Comparison of ENCODE assay signal across 8 mouse cellular contexts in genomic region chr5:76589311-76589710, GRCm38 (mm10). TPM values are rescaled to one million over a fixed set of nuclear protein-coding genes. Genes with fewer than 3 reads are reported as not detected.
DNase-seq lines count a peak whose midpoint lies in the region; ATAC-seq and TF ChIP-seq lines count a peak whose summit lies in the region.

No protein-coding gene starts in this region.

- H3K4me3 ChIP-seq in thymus, adult 2 months (ENCODE audit: control insufficient read depth, insufficient read depth, low read length) = peak overlapping the region; percentile 82
- peak overlapping the region; percentile 95 for H3K4me3 ChIP-seq in forebrain, embryonic 16.5 days (replicated peaks; ENCODE audit: low read length)
- peak overlapping the region; percentile 95 for H3K4me3 ChIP-seq in limb, embryonic 15.5 days
- H3K4me3 ChIP-seq in stomach, embryonic 15.5 days (replicated peaks) = peak overlapping the region; percentile 66

- H3K4me2 ChIP-seq in forebrain, embryonic 16.5 days (ENCODE audit: low read length) = peak overlapping the region; percentile 78
- peak overlapping the region; percentile 67 for H3K4me2 ChIP-seq in limb, embryonic 15.5 days
- peak overlapping the region; percentile 75 for H3K4me2 ChIP-seq in stomach, embryonic 15.5 days

- TF ChIP-seq CTCF in thymus, adult 2 months (IDR thresholded peaks at IDR 0.05; ENCODE audit: borderline replicate concordance, control insufficient read depth, extremely low read depth, insufficient read depth, low read length, poor library complexity) = no peak

- peaks cover 2% of the 10 kb centered on the region; the same call in 1 of the 2 replicates for H3K4me1 ChIP-seq in thymus, adult 2 months (replicated peaks; ENCODE audit: control insufficient read depth, insufficient read depth, low read length)
- peaks cover 5% of the 10 kb centered on the region for H3K4me1 ChIP-seq in forebrain, embryonic 16.5 days (replicated peaks; ENCODE audit: control insufficient read depth, insufficient read depth, low read length)
- peaks cover 2% of the 10 kb centered on the region; the same call in 1 of the 2 replicates for H3K4me1 ChIP-seq in limb, embryonic 15.5 days
- H3K4me1 ChIP-seq in stomach, embryonic 15.5 days = no peaks in the 10 kb centered on the region

- no peaks in the 10 kb centered on the region for H3K9me3 ChIP-seq in forebrain, embryonic 16.5 days (ENCODE audit: control insufficient read depth, low read length)
- no peaks in the 10 kb centered on the region for H3K9me3 ChIP-seq in limb, embryonic 15.5 days
- H3K9me3 ChIP-seq in stomach, embryonic 15.5 days = no peaks in the 10 kb centered on the region

- H3K27ac ChIP-seq in thymus, adult 2 months (ENCODE audit: control insufficient read depth, insufficient read depth, low read length) = no peak overlapping the region
- no peak overlapping the region for H3K27ac ChIP-seq in forebrain, embryonic 16.5 days (ENCODE audit: low read length)
- H3K27ac ChIP-seq in limb, embryonic 15.5 days = peak overlapping the region; percentile 90; the same call in 1 of the 2 replicates
- peak overlapping the region; percentile 84 for H3K27ac ChIP-seq in stomach, embryonic 15.5 days

- peak overlapping the region; percentile 89 for H3K9ac ChIP-seq in forebrain, embryonic 16.5 days (replicated peaks; ENCODE audit: low read depth, low read length)
- H3K9ac ChIP-seq in limb, embryonic 15.5 days = peak overlapping the region; percentile 69
- peak overlapping the region; percentile 55 for H3K9ac ChIP-seq in stomach, embryonic 15.5 days

- no peak for DNase-seq in thymus, adult 2 months
- DNase-seq in thymus, postnatal 0 days (ENCODE audit: low spot score) = no peak
- no peak for DNase-seq in urinary bladder, postnatal 10 days (ENCODE audit: low spot score)
- DNase-seq in layer of hippocampus, adult 18-20 months (ENCODE audit: low spot score in 2 of 2) = no peak
- DNase-seq in layer of hippocampus, postnatal 14 days (ENCODE audit: low spot score in 2 of 2) = no peak

- peaks cover 19% of the 10 kb centered on the region; the same call in 1 of the 2 replicates for H3K36me3 ChIP-seq in thymus, adult 2 months (ENCODE audit: control insufficient read depth, insufficient read depth, low read length)
- H3K36me3 ChIP-seq in forebrain, embryonic 16.5 days (ENCODE audit: control insufficient read depth, insufficient read depth) = peaks cover 4% of the 10 kb centered on the region; the same call in 1 of the 2 replicates
- peaks cover 23% of the 10 kb centered on the region for H3K36me3 ChIP-seq in limb, embryonic 15.5 days
- H3K36me3 ChIP-seq in stomach, embryonic 15.5 days = peaks cover 10% of the 10 kb centered on the region; the same call in 1 of the 2 replicates

- no peak for ATAC-seq in forebrain, embryonic 16.5 days
- no peak for ATAC-seq in limb, embryonic 15.5 days (ENCODE audit: insufficient number of reproducible peaks, low FRiP score, low TSS enrichment, low read depth)
- ATAC-seq in stomach, embryonic 15.5 days (ENCODE audit: insufficient read depth, low FRiP score, low read depth) = no peak

- no peak for TF ChIP-seq POLR2A in thymus, adult 2 months (IDR thresholded peaks at IDR 0.05; ENCODE audit: control insufficient read depth, extremely low read depth, insufficient read depth, low read length, poor library complexity)

- 18% methylated on average over 7 of the region's 7 CpGs for WGBS in thymus, adult 2 months
- WGBS in forebrain, embryonic 16.5 days = 5% methylated on average over 7 of the region's 7 CpGs
- WGBS in limb, embryonic 15.5 days = 6% methylated on average over 7 of the region's 7 CpGs
- 5% methylated on average over 7 of the region's 7 CpGs for WGBS in stomach, embryonic 15.5 days

- no peaks in the 10 kb centered on the region for H3K27me3 ChIP-seq in thymus, adult 2 months (ENCODE audit: control insufficient read depth, insufficient read depth, low read length)
- H3K27me3 ChIP-seq in forebrain, embryonic 16.5 days (replicated peaks; ENCODE audit: control insufficient read depth, insufficient read depth, low read length) = no peaks in the 10 kb centered on the region
- no peaks in the 10 kb centered on the region for H3K27me3 ChIP-seq in limb, embryonic 15.5 days
- H3K27me3 ChIP-seq in stomach, embryonic 15.5 days (replicated peaks) = no peaks in the 10 kb centered on the region

RNA-seq across cellular contexts. Expression of gene Cep135, which starts 0.8 kb away (rescaled TPM):
- polyA plus RNA-seq in thymus, adult 2 months (2012; rRNA removed) = 2.7 and 3.6 TPM in 2 replicates
- 8.0 and 8.8 TPM in 2 replicates for polyA plus RNA-seq in thymus, postnatal 0 days (2015; fragmentation: Nextera tagmentation; extraction: Ambion mirVana)
- 5.0 and 5.4 TPM in 2 replicates for polyA plus RNA-seq in forebrain, embryonic 16.5 days (2015; fragmentation: Nextera tagmentation; extraction: Ambion mirVana)
- 6.1 and 6.2 TPM in 2 replicates for polyA plus RNA-seq in limb, embryonic 15.5 days (2015; fragmentation: Nextera tagmentation; extraction: Ambion mirVana)
- polyA plus RNA-seq in stomach, embryonic 15.5 days (2015; fragmentation: Nextera tagmentation; extraction: Ambion mirVana) = 6.7 and 7.1 TPM in 2 replicates
- total RNA-seq in layer of hippocampus, adult 18-20 months (2021) = 1 to 10 TPM; 6.0 to 6.7 TPM
- total RNA-seq in layer of hippocampus, postnatal 14 days (2021) = 1 to 10 TPM; 6.5 to 6.9 TPM

Comparison
In these comparisons a context has a peak if more than half of its experiments do, and no peak if none do; other contexts are left out.
1. H3K27ac ChIP-seq: peak in limb, embryonic 15.5 days (single experiment) and stomach, embryonic 15.5 days (single experiment); none in thymus, adult 2 months (single experiment) and forebrain, embryonic 16.5 days (single experiment).
2. Peak in every context shown above with its lines, with median percentiles within 50 percentile points of each other: H3K4me3 ChIP-seq, H3K4me2 ChIP-seq and H3K9ac ChIP-seq.